Mouse (Mus musculus): Measurements from ENCODE around the gene Capn8. TPM values are rescaled to one million over a fixed set of nuclear protein-coding genes. Genes with fewer than 3 reads are reported as not detected.
"Not testable (repeated sequence)": the region's sequence is repeated elsewhere in the genome, so short reads cannot be mapped to it uniquely, and the experiment has no call there.

Capn8 gene
- total RNA-seq, 4 experiments from 2014 or later: not detected

DNA sequence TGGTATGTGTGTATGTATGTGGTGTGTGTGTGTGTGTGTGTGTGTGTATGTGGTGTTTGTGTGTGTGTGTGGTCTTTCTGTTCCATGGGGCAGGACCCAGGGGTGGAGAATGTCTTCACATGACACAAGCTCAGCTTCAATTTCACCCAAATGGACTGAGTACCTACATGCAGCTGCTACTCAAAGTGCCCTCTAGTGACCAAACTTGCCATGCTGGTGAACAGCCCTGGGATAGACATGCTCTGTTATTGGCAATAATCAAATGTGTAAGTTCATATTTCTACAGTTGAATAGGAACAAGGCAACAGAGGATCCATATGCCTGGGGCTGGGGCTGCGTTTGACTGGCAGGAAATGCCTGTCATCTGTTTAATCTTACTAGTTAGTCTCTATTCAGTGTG is 50.7 kb downstream of the Capn8 start:
- DNase-seq (ENCODE audit: low spot score): no peak

- no peak for DNase-seq (ENCODE audit: low spot score)
These were observed 53.6 kb downstream of the Capn8 start for GRCm38 (mm10) chr1:182618200-182618947.

DNA sequence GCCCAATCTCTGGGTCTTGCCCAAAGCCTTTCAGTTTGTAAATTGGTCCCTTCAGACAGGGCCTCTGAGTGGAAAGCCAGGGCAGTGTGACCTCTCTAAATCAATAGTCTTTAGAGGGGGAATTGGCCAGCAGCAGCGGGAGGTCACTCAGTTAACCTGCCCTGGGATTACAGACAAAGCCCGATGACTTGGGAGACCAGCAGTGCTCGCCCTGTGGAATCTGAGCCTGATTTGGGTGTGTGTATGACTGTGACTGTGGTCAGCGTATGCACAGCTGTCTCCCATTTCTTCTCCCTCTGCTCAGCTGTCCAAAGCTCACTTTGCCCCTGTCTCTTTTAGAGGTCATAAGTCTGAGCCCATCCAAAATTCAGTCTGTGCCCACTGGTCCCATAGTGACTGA is 55.7 kb downstream of the Capn8 start:
- no peak for DNase-seq (ENCODE audit: low spot score)

GRCm38 (mm10) chr1:182621256-182621655 is 56.4 kb downstream of the Capn8 start:
- DNase-seq (ENCODE audit: low spot score): no peak

GRCm38 (mm10) chr1:182626197-182626596 is 61.4 kb downstream of the Capn8 start:
- DNase-seq (ENCODE audit: low spot score): no peak

GRCm38 (mm10) chr1:182629228-182629627 is 64.4 kb downstream of the Capn8 start:
- DNase-seq (ENCODE audit: low spot score): no peak

- DNase-seq (ENCODE audit: low spot score): no peak
These were observed 69.0 kb downstream of the Capn8 start for GRCm38 (mm10) chr1:182633712-182634294.

GRCm38 (mm10) chr1:182639016-182639415 is 74.2 kb downstream of the Capn8 start:
- DNase-seq (ENCODE audit: low spot score): no peak

GRCm38 (mm10) chr1:182639456-182639855 is 74.6 kb downstream of the Capn8 start:
- DNase-seq (ENCODE audit: low spot score): no peak

DNA sequence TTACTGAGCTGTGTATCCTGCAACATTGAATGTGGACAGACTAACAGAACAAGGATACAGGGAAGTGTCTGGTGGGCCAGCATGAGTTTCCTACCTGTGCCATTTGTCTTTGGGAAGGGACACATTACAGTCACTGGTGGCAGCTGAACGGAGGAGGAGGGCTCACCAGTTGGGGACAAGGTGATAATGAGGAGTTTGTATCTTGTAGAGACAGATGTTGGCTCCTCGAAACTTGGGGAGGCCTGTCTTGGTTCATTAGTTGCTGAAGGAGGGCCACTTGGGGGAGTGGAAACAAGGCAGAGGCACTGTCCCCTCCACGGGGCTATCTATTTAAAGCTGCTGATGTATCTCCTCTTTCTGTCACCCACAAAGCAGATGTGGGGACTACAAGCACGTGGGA is 75.3 kb downstream of the Capn8 start:
- DNase-seq (ENCODE audit: low spot score): no peak

- no peak for DNase-seq (ENCODE audit: low spot score)
These were observed 78.0 kb downstream of the Capn8 start for GRCm38 (mm10) chr1:182642779-182643178.

DNA sequence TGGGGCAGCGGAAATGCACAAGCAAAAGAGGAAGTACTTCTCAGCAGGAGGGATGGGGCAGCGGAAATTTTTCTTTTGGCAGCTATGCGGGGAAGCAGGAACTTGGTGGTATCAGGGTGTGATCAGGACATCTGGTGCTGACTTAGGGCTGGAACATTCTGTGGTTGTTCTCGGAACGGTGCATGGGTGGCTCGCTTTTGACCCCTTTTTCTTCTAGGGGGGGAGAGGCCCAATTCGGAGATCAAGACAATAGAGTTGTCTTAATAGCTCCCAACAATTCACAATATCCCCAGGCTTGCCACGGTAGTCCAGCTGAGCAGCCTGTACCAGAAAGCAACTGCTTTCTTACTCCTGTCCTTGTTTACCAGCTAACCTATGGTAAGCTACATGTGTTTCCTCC is 79.6 kb downstream of the Capn8 start:
- DNase-seq (ENCODE audit: low spot score): not testable (repeated sequence)

GRCm38 (mm10) chr1:182645211-182645668 is 80.4 kb downstream of the Capn8 start:
- no peak for DNase-seq (ENCODE audit: low spot score)

- DNase-seq (ENCODE audit: low spot score): no peak
These were observed 82.0 kb downstream of the Capn8 start for GRCm38 (mm10) chr1:182646796-182647195.

- DNase-seq (ENCODE audit: low spot score): peak; percentile 57
These were observed 93.0 kb downstream of the Capn8 start for GRCm38 (mm10) chr1:182657760-182658159.

- no peak for DNase-seq (ENCODE audit: low spot score)
These were observed 95.6 kb downstream of the Capn8 start for GRCm38 (mm10) chr1:182660365-182660764.

GRCm38 (mm10) chr1:182663671-182664070 is 98.9 kb downstream of the Capn8 start:
- DNase-seq (ENCODE audit: low spot score): peak; percentile 30

DNA sequence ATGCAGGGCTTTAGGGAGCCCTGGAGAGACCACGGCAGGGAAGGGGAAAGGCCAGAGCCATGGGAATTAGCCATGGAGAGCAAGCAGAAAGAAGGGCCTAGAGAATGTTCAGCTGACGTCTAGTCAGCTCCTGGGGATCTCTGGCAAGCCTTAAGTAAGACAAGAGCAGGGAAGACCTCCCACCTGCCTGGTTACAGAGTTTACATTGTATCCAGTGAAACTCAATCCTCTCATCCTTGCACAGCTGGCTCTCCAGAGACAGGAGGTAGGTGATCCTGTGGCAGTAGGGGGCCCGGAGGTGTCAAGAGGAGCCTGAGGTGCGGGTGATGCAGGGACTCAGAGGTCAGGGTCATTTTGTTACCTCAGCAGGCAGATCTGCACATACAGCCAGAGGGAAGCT is 100.0 kb downstream of the Capn8 start:
- no peak for DNase-seq (ENCODE audit: low spot score)

GRCm38 (mm10) chr1:182667281-182667680 is 102.5 kb downstream of the Capn8 start:
- DNase-seq (ENCODE audit: low spot score): no peak

DNA sequence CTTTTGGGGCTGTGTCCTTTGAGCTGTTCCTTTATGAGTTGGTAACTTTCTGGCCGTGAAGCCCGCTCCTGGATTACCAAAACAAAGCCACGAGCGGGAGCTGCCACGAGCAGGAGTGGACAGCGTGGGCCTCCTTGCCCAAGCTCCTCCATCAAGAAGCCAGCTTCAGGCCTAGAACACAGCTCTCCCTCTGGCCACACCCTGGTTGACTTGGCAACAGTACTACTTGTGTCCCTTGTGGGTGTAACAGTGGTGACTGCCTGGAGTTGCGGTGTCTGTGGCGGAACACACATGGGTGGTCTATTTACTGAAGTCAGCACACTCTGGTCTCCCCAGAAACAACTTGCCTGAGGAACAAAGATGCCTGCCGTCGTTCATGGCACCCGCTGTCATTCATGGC is 104.9 kb downstream of the Capn8 start:
- DNase-seq (ENCODE audit: low spot score): peak; percentile 23

GRCm38 (mm10) chr1:182670563-182671342 is 105.9 kb downstream of the Capn8 start:
- peak; percentile 35 for DNase-seq (ENCODE audit: low spot score)

GRCm38 (mm10) chr1:182671343-182671624 is 106.5 kb downstream of the Capn8 start:
- DNase-seq (ENCODE audit: low spot score): peak; percentile 8

DNA sequence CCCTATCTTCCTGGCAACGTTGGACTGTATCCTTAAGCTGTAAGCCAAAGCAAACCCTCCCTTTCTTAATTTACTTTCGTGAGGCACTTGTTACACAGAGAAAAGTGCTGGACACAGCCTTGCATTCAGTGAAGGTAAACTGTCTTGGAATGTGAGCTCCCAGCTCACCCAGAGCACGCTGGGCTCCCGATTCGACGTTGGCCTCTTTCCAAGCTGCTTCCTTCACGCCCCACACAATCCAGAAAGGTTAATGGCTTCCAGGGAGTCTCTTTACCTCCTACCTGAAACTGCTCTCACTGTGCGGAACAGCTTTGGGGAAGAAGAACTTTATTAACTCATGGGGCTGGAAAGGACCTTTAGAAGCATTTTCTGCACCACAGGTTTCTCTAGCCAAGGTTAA is 110.5 kb downstream of the Capn8 start:
- DNase-seq (ENCODE audit: low spot score): no peak

Data from heart, adult 8-10 months (tissue).